Mouse (Mus musculus) CH12.LX (cell line): ENCODE results near the gene Iscu. TPM values are rescaled to one million over a fixed set of nuclear protein-coding genes. Genes with fewer than 3 reads are reported as not detected.
A peak's percentile ranks its signal among the peaks of the same experiment; 100 is the strongest.

Experiments used
- DNase-seq: peaks from one replicate; pipeline ENCODE4 v3.0.0-alpha.2; 2013; ENCODE audit errors: extremely low read depth
- H3K27ac ChIP-seq: 2 replicates; pipeline ENCODE4 v1.5.1; 2012; ENCODE audit warnings: low read depth, mild to moderate bottlenecking, control low read depth, moderate library complexity; ENCODE audit not compliant: insufficient read depth
- H3K27me3 ChIP-seq: replicated peaks from 2 replicates; pipeline ENCODE3; 2012; ENCODE audit warnings: inconsistent platforms
- H3K36me3 ChIP-seq, 2 experiments: replicated peaks in 1 of 2; 2 replicates each; pipeline versions ENCODE3 to v1.6.1; 2012; ENCODE audit warnings: inconsistent platforms in 1 of 2, low read length in 1 of 2, mild to moderate bottlenecking in 1 of 2, mixed read lengths in 1 of 2, moderate library complexity in 1 of 2; ENCODE audit not compliant: control insufficient read depth in 1 of 2, insufficient read depth in 1 of 2
- H3K4me1 ChIP-seq, 2 experiments: 2 replicates each; pipeline ENCODE4 v1.6.1; 2012; ENCODE audit warnings: inconsistent platforms in 1 of 2, moderate library complexity in 1 of 2; ENCODE audit not compliant: insufficient read depth in 2 of 2, control insufficient read depth in 1 of 2
- H3K4me2 ChIP-seq: 2 replicates; pipeline ENCODE4 v1.6.1; 2012; ENCODE audit warnings: low read depth, mild to moderate bottlenecking, control low read depth; ENCODE audit not compliant: poor library complexity, insufficient read depth, severe bottlenecking
- H3K4me3 ChIP-seq, 3 experiments: fragments of 150-350 bp in 1 of 3; sonication (generic) in 1 of 3; replicated peaks in 1 of 3; 2 replicates each; pipeline versions ENCODE3 to v1.5.1; 2011 to 2012; ENCODE audit warnings: low read depth in 2 of 3, low read length in 2 of 3, mild to moderate bottlenecking in 2 of 3, moderate library complexity in 2 of 3, control low read depth in 1 of 3, improper control_type of control experiment in 1 of 3, inconsistent platforms in 1 of 3, mixed read lengths in 1 of 3; ENCODE audit not compliant: poor library complexity in 1 of 3
- H3K79me2 ChIP-seq: replicated peaks from 2 replicates; pipeline ENCODE4 v1.6.1; 2012; ENCODE audit warnings: mild to moderate bottlenecking, moderate library complexity; ENCODE audit not compliant: control insufficient read depth, poor library complexity, insufficient read depth, severe bottlenecking; ENCODE audit errors: extremely low read depth
- H3K9ac ChIP-seq: 2 replicates; pipeline ENCODE4 v1.6.1; 2012; ENCODE audit warnings: low read depth, mild to moderate bottlenecking, control low read depth, moderate library complexity; ENCODE audit not compliant: insufficient read depth
- H3K9me3 ChIP-seq: replicated peaks from 2 replicates; pipeline ENCODE3; 2012; ENCODE audit warnings: low read length, inconsistent platforms, mixed read lengths
- BHLHE40 ChIP-seq: IDR thresholded peaks from 2 replicates; pipeline ENCODE4 v1.6.1; 2011; ENCODE audit warnings: mild to moderate bottlenecking, low read depth, low read length, improper control_type of control experiment
- CHD1 ChIP-seq: IDR thresholded peaks from 2 replicates; pipeline ENCODE4 v1.6.1; 2012; ENCODE audit warnings: low read depth, low read length, improper control_type of control experiment, inconsistent platforms
- CHD2 ChIP-seq: IDR thresholded peaks from 2 replicates; pipeline ENCODE4 v1.6.1; 2011; ENCODE audit warnings: low read length, improper control_type of control experiment
- ETS1 ChIP-seq: conservative IDR thresholded peaks from 2 replicates; pipeline ENCODE4 v1.6.1; 2012; ENCODE audit warnings: low read depth, mild to moderate bottlenecking, inconsistent platforms, low read length, improper control_type of control experiment, moderate library complexity
- GABPA ChIP-seq: IDR thresholded peaks from 2 replicates; pipeline ENCODE4 v1.6.1; 2012; ENCODE audit warnings: low read depth, low read length, improper control_type of control experiment, inconsistent platforms; ENCODE audit not compliant: insufficient replicate concordance
- JUN ChIP-seq: IDR thresholded peaks from 2 replicates; pipeline ENCODE4 v1.6.1; 2011; ENCODE audit warnings: low read depth, mild to moderate bottlenecking, low read length, improper control_type of control experiment, moderate library complexity; ENCODE audit not compliant: insufficient read depth
- MAX ChIP-seq: IDR thresholded peaks from 2 replicates; pipeline ENCODE4 v1.6.1; 2011; ENCODE audit warnings: low read length, improper control_type of control experiment
- MAZ ChIP-seq: IDR thresholded peaks from 2 replicates; pipeline ENCODE4 v1.6.1; 2012; ENCODE audit warnings: low read depth, mild to moderate bottlenecking, inconsistent platforms, low read length, improper control_type of control experiment, moderate library complexity
- MEF2A ChIP-seq: IDR thresholded peaks from 2 replicates; pipeline ENCODE4 v1.6.1; 2014; ENCODE audit warnings: low read depth, mild to moderate bottlenecking, inconsistent platforms, low read length, improper control_type of control experiment, borderline replicate concordance
- PAX5 ChIP-seq: IDR thresholded peaks from 2 replicates; pipeline ENCODE4 v1.6.1; 2012; ENCODE audit warnings: low read length, inconsistent platforms, mixed read lengths
- RAD21 ChIP-seq: IDR thresholded peaks from 2 replicates; pipeline ENCODE4 v1.6.1; 2011; ENCODE audit warnings: low read depth, mild to moderate bottlenecking, low read length, improper control_type of control experiment, moderate library complexity
- UBTF ChIP-seq: IDR thresholded peaks from 2 replicates; pipeline ENCODE4 v1.6.1; 2012; ENCODE audit warnings: low read depth, mild to moderate bottlenecking, inconsistent platforms, low read length, improper control_type of control experiment, moderate library complexity
- USF1 ChIP-seq: IDR thresholded peaks from 2 replicates; pipeline ENCODE4 v1.6.1; 2014; ENCODE audit warnings: low read depth, mild to moderate bottlenecking, inconsistent platforms, low read length, improper control_type of control experiment
- USF2 ChIP-seq: conservative IDR thresholded peaks from 2 replicates; pipeline ENCODE4 v1.6.1; 2011; ENCODE audit warnings: low read depth, low read length, improper control_type of control experiment
- ZKSCAN1 ChIP-seq: IDR thresholded peaks from 2 replicates; pipeline ENCODE4 v1.6.1; 2012; ENCODE audit warnings: low read depth, inconsistent platforms, low read length, improper control_type of control experiment, borderline replicate concordance
- ZMIZ1 ChIP-seq: IDR thresholded peaks from 2 replicates; pipeline ENCODE4 v1.6.1; 2012; ENCODE audit warnings: low read depth, mild to moderate bottlenecking, inconsistent platforms, low read length, improper control_type of control experiment
- ZNF384 ChIP-seq: IDR thresholded peaks from 2 replicates; pipeline ENCODE4 v1.6.1; 2012; ENCODE audit warnings: low read depth, low read length, improper control_type of control experiment, inconsistent platforms
- dilution Hi-C: fragments of 300-500 bp; cut with MboI; formaldehyde crosslinking; loops from 2 replicates; pipeline ENCODE4 v1.14.3; 2020; ENCODE audit warnings: low sequenced_read_pairs; ENCODE audit not compliant: extremely low pct_unique_long_range_greater_than_20kb, extremely low pct_ligation_motif_present
- in situ Hi-C: fragments of 300-500 bp; cut with MboI; formaldehyde crosslinking; loops from 3 replicates; pipeline ENCODE4 v1.14.3; 2019; ENCODE audit warnings: low sequenced_read_pairs, low pct_ligation_motif_present, low pct_unique_long_range_greater_than_20kb, mixed read lengths
- polyA plus RNA-seq: library from polyadenylated mRNA; unstranded; fragments of >175 nt; gene quantifications from 2 replicates; pipeline ENCODE4 v1.2.1, GENCODE M21; 2012; ENCODE audit warnings: low read depth; ENCODE audit not compliant: insufficient read length
- total RNA-seq, 2 experiments: library from RNA; depleted of rRNA; stranded (reverse); fragments of 300-350 nt in 1 of 2; fragments of >200 nt in 1 of 2; gene quantifications; 2 replicates each; pipeline ENCODE4 v1.2.3; 2012 to 2014

Iscu gene
- total and polyA plus RNA-seq, 3 experiments, result 72.1 to 86.7 (median 79.3) TPM

- no peak overlapping the region for H3K4me3 ChIP-seq
- no peak overlapping the region for H3K9ac ChIP-seq
- in situ Hi-C loops, result loop anchor here (5.0 kb wide), 1 partner anchor 253 kb away; no protein-coding TSS in a partner anchor
- H3K9me3 ChIP-seq, result peaks cover 10% of the 10 kb centered on the region
- DNase-seq, result no peak
- no peak overlapping the region for H3K27ac ChIP-seq
- dilution Hi-C loops, result no loop called here
- no peak overlapping the region for H3K4me2 ChIP-seq
- TF ChIP-seq ETS1, result no peak
- no peak for TF ChIP-seq MAX
- no peak for TF ChIP-seq MAZ
- TF ChIP-seq BHLHE40, result no peak
- TF ChIP-seq CHD2, result no peak
- no peak for TF ChIP-seq JUN
- TF ChIP-seq CHD1, result no peak
- no peak for TF ChIP-seq ZMIZ1
- no peak for TF ChIP-seq UBTF
- no peak for TF ChIP-seq PAX5
- no peak for TF ChIP-seq RAD21
- no peak for TF ChIP-seq GABPA
- TF ChIP-seq MEF2A, result no peak
- TF ChIP-seq ZKSCAN1, result no peak
- TF ChIP-seq ZNF384, result no peak
- TF ChIP-seq, all 38 proteins: peak for 0
- no peaks in the 10 kb centered on the region for H3K79me2 ChIP-seq
- H3K4me1 ChIP-seq, result peaks cover 3 to 7% of the 10 kb centered on the region in 2 experiments; a peak in 3 of 4 replicates
- H3K27me3 ChIP-seq, result peaks cover 55% of the 10 kb centered on the region
- H3K36me3 ChIP-seq, result no peaks in the 10 kb centered on the region
Observed at GRCm38 (mm10) chr5:113725417-113725816, 47.1 kb upstream of the Iscu start.

DNA sequence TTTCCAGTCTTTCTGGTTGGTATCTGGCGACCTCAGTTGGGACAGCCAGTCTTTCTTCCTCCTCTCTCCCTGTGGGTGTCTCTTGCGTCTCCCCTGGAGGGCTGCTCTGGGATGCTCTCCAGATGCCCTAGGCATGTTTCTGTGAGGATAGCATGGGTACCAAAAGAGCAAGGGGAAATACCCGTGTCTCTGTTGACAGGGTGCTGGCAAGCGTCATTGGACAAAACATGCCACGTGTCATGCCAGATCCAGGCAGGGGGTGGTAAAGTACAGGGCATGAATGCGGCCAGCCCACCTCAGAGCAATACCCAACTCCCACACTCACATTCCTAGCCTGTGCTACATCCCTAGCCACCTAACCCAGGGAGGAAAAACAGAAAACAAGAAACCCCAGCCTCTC lies 45.9 kb upstream of the Iscu start:
- in situ Hi-C loops, result loop anchor here (5.0 kb wide), 1 partner anchor 254 kb away; no protein-coding TSS in a partner anchor

More for the DNA sequence above, 45.9 kb upstream of the Iscu start:
- peaks cover 63% of the 10 kb centered on the region for H3K27me3 ChIP-seq
- H3K79me2 ChIP-seq, result no peaks in the 10 kb centered on the region
- H3K4me3 ChIP-seq, result no peak overlapping the region
- H3K36me3 ChIP-seq, result no peaks in the 10 kb centered on the region
- TF ChIP-seq USF1, result peak; percentile 30
- no peak for TF ChIP-seq USF2
- no peak for TF ChIP-seq JUN
- no peak overlapping the region for H3K9ac ChIP-seq
- dilution Hi-C loops, result no loop called here
- no peak overlapping the region for H3K27ac ChIP-seq
- H3K4me1 ChIP-seq, result peaks cover 3 to 7% of the 10 kb centered on the region in 2 experiments; a peak in 3 of 4 replicates
- no peak overlapping the region for H3K4me2 ChIP-seq
- no peak for DNase-seq
- peaks cover 10% of the 10 kb centered on the region for H3K9me3 ChIP-seq
